Mouse (Mus musculus): ENCODE results near the gene Hadhb. TPM values are rescaled to one million over a fixed set of nuclear protein-coding genes. Genes with fewer than 3 reads are reported as not detected.
"Not testable (repeated sequence)": the region's sequence is repeated elsewhere in the genome, so short reads cannot be mapped to it uniquely, and the experiment has no call there.

The Hadhb gene
- polyA plus RNA-seq, 1 experiment: 117 TPM

DNA sequence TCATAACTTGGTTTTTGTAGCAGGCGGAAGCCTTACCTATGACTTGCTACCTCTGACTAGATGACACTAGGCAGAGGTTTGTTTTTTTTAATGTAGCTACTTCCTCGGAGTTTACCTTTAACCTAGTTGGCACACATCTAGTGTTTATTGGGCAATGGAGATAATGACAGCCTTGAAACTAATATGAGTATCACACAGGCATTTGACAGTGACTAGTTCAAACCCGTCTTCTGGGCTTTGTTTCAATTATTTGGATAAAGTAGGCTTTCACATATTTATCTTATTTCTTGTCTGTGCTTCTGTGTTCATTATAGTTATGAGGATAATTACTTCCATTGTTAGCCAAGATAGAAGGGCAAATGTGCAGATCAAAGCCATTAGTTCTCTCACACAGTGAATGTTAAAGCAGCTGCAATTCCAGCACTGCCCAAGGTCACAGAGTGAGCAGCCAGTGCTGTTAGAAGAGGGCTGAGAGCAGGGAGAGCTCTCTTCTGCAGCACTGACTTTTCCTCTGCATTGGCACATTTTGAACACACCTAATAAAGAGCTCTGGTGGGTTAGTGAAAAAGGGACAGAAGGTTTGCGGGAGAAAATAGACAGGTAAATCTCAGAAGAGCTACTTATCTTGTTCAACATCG is 15.4 kb downstream of the Hadhb start:
- DNase-seq (ENCODE audit: low read depth, low spot score): no peak
- 54% methylated on average over 5 of the region's 5 CpGs for WGBS

DNA sequence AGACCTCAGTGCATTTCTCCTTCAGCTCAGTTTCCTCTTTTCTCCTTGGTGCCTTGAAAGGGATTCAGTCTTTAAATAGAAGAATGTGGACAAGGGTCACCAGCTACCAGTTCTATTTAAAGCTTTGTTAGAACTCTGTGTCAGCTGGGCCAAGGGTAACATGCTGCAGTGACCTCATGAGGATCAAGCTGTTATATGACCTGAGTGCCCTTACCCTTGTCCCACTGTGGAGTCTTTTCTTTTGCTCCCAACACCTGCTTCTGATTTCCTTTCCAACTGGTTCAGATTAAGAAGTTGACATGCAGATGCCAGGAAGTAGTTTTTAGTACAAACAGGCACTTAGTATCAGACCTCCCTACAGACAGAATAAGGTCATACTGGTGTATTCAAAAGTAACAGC is 17.1 kb downstream of the Hadhb start:
- no peak for DNase-seq (ENCODE audit: low read depth, low spot score)

DNA sequence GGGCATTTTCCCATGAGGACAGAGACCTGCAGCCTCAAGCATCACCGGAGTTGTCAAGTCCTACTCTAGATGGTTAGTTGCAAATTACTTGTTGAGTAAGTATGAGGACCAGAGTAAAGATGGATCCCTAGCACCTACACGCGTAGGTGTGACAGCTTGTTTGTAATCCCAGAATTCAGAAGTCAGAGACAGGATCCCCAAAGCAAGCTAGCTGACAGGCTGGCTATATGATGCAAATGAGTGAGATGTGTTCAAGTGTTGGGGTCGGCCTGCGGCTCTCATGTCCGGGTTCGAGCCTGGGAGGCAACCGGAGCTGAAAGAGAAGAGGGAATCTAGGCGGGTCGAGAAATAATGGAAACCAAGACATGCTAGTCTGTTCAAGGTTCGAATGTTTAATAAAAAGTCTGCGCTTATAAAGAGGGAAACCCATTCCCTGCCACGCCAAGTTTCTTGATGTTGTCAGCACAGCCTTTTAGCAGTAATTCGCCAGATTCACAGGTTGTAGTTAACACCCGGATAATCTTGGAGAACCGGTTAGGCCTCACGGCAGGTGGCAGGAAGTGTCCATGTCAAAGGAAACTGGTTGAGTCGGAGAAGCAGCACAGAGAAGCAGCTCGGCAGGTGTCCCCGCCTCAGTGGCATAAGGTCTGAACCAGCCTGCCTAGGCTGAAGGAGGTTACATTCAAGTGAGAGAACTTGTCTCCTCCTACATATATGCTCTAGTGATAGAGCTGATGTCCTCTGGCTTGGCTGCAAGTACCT is 18.1 kb downstream of the Hadhb start:
- no peak for DNase-seq (ENCODE audit: low read depth, low spot score)
- 32% methylated on average over 20 of the region's 20 CpGs for WGBS

GRCm38 (mm10) chr5:30175811-30176210 is 20.8 kb downstream of the Hadhb start:
- 78% methylated on average over 4 of the region's 4 CpGs for WGBS
- DNase-seq (ENCODE audit: low read depth, low spot score): no peak

GRCm38 (mm10) chr5:30187687-30188485 is 32.8 kb downstream of the Hadhb start:
- WGBS: 88% methylated on average over 12 of the region's 12 CpGs
- no peak for DNase-seq (ENCODE audit: low read depth, low spot score)

GRCm38 (mm10) chr5:30192452-30192851 is 37.4 kb downstream of the Hadhb start:
- 28% methylated on average over 1 of the region's 1 CpGs for WGBS
- no peak for DNase-seq (ENCODE audit: low read depth, low spot score)

GRCm38 (mm10) chr5:30195340-30195739 is 40.3 kb downstream of the Hadhb start:
- WGBS: 79% methylated on average over 5 of the region's 5 CpGs
- no peak for DNase-seq (ENCODE audit: low read depth, low spot score)

DNA sequence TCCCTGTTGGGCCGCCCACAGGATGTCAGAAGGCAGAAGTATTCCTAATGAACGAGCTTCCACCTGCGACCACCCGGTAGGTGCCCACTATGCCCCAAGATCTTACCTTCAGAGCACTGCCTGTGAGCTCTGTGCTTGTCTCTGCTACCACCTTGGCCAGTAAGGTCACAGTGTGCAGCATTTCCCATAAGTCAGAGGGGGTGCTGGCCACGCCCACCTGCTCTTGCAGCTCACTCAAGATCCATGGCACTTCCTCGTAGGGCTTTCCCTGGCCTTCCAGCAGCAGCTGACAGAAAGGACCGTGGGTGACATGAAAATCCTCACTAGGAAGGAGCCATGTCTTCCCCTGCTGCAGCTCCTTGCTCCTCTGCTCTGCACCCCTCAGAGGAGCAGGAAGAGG is 43.2 kb downstream of the Hadhb start:
- DNase-seq (ENCODE audit: low read depth, low spot score): no peak
- 61% methylated on average over 7 of the region's 7 CpGs for WGBS

- DNase-seq (ENCODE audit: low read depth, low spot score): no peak
- 30% methylated on average over 5 of the region's 5 CpGs for WGBS
Observed at GRCm38 (mm10) chr5:30201521-30201920, 46.5 kb downstream of the Hadhb start.

DNA sequence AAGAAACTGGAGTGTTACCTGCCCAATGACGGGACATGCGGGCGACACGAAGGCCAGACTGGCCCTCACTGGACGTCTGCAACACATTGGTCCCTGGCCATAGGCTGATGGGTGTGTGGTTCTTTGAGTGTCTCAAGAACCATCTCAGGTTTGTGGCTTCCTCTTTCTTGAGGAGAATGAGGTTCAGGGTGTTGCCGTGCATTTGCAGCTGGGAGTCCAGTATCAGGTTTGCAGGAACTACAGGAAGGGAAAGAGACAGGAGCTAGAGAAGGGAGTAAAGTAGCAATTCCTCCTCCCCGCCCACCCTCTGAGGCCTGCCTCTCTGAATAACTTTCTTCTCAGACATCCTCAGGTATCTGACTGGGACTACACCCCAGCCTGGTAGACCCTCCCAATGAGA is 47.2 kb downstream of the Hadhb start:
- 79% methylated on average over 7 of the region's 7 CpGs for WGBS

GRCm38 (mm10) chr5:30203216-30203885 is 48.3 kb downstream of the Hadhb start:
- DNase-seq (ENCODE audit: low read depth, low spot score): no peak
- WGBS: 84% methylated on average over 10 of the region's 10 CpGs

More for the DNA sequence above, 47.2 kb downstream of the Hadhb start:
- no peak for DNase-seq (ENCODE audit: low read depth, low spot score)

DNA sequence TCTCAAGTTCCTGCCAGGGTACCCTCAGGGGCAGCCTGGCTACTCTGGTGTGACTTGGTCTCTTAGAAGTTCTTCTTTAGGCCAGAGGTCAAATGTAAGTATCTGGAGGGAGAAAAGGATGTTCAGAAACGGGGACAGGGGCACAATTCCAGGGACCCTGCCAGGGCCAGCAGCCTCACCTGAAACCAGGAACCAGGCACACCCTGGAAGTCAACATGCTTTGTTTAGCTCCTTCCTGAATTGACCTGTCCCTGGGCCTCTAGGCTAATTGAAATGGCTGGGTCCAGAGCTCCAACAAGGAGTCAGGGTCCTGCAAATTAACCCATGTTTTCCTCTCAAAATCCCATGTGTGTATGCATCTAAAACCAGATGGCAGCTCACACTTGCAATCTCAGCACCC is 49.4 kb downstream of the Hadhb start:
- WGBS: 33% methylated on average over 1 of the region's 1 CpGs
- no peak for DNase-seq (ENCODE audit: low read depth, low spot score)

GRCm38 (mm10) chr5:30205034-30205433 is 50.0 kb downstream of the Hadhb start:
- no peak for DNase-seq (ENCODE audit: low read depth, low spot score)
- WGBS: 68% methylated on average over 3 of the region's 3 CpGs

DNA sequence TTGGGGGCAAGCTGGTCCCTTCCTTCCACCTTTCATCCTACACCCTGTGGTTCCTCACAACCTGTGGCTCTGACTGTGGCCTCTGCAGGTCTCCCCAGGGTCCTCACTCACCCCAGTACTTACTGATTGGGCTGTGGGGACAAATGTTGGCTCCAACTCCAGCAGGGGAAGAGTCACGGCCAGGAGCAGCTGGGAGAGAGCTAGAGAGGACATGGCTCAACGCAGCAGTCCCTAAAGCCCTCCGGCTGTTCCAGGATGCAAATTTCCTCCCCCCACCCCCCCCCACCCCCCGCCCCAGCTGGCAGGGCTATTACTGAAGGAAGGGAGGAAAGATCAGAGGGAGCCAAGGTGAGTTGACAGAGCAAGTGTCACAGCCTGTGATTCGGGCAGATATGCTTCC is 50.4 kb downstream of the Hadhb start, which contains the start of gene Adgrf3:
Gene Adgrf3, minus strand, starts transcription at position 230 of the 400 bp plus-strand sequence.
- no peak for DNase-seq (ENCODE audit: low read depth, low spot score)
- 55% methylated on average over 5 of the region's 5 CpGs for WGBS

DNA sequence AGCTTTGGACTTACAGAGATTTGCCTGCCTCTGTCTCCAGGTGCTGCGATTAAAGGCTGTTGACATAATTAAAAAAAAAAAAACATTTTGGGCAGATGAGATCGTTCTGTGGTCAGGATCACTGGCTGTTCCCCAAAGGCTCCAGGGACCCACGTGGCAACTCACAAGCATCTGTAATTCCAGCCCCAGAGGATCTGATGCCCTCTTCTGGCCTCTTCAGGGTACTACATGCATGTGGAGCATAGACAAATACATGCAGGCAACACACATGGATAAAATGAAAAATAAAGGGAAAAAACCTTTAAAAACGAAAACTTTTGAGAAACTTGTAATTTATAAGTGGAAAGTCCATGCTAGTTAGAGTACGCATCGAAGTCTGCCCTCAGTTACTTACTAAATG is 52.2 kb downstream of the Hadhb start:
- WGBS: 62% methylated on average over 6 of the region's 6 CpGs
- no peak for DNase-seq (ENCODE audit: low read depth, low spot score)

- 89% methylated on average over 5 of the region's 5 CpGs for WGBS
Observed at GRCm38 (mm10) chr5:30210758-30211157, 55.7 kb downstream of the Hadhb start.

DNA sequence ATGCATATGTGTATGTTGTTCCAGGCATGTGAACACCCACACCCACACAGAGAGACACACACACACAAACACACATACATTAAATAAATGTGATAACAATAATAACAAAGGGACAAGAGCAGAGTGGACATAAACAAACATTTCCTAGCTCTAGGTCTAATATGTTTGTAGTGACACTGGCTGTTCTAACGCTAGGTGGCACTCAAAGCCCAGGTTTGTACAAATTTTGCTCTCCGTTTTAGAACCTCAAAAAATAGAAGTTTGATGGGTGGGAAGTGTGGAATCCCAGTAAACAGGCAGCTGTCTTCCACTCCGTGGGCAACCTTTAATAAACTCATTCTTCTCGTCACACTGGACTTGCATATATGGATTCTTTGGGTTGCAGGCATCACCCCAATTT is 59.8 kb downstream of the Hadhb start:
- no peak for DNase-seq (ENCODE audit: low read depth, low spot score)
- WGBS: 5% methylated on average over 4 of the region's 4 CpGs

More at GRCm38 (mm10) chr5:30210758-30211157, 55.7 kb downstream of the Hadhb start:
- not testable (repeated sequence) for DNase-seq (ENCODE audit: low read depth, low spot score)

DNA sequence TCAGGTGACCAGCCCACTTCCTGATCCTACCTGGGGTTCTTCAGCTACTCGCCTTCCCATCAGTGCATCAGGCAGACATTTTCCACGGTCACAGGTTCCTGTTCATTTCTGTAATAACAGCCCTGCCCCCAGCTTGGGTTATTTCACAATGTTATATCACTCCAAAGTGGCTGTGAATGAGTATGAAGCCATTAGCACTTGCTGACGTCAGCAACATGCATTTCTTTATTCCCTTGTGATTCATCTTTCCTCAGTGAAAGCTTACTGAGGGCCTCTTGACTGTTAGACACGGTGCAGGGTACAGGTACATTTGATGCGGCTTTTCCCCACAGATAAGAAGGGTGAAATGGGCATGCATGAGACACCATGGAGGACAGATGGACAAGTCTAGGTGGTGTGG is 60.9 kb downstream of the Hadhb start:
- DNase-seq (ENCODE audit: low read depth, low spot score): no peak
- 52% methylated on average over 5 of the region's 5 CpGs for WGBS

DNA sequence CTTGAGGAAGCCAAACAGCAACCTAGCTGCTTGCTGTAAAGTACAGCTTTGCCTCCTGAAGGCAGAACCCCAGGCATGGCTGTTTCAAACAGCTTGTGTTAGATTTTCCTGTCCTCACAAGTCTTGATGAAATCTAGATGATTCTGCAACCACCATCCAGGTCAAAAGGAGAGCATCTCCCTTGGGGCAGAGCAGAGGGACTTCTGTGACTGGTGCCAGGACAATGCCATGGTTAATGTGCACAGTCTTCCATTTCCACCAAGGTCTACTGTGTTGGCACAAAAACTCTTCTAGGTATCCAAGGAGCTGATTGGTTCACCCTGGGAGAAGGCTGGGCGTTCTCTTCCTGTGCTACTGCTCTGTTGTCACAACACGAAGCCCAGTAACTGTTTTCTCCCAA is 64.7 kb downstream of the Hadhb start:
- no peak for DNase-seq (ENCODE audit: low read depth, low spot score)
- WGBS: 90% methylated on average over 2 of the region's 2 CpGs

DNA sequence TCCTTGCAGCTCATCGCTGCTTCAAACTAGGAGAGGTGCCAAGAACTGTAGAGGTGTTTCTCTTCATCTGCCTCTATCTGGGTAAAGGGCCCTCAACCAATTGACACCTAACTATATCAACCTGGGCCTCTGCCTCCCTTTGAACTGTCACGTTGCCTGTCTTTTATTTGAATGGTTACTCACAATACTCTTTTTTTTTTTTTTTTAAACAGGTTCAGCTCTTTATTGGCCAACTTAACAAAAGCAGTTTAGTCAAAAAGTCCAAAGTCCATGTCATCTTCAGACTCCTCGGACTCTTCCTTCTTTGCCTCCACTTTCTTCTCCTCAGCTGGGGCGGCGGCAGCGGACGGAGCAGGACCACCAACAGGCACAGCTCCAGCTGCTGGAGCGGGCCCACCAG is 65.6 kb downstream of the Hadhb start:
- WGBS: 64% methylated on average over 8 of the region's 8 CpGs
- DNase-seq (ENCODE audit: low read depth, low spot score): no peak
